ENCODE assay signal across 14 mouse cellular contexts in genomic region chr5:128977466-128977865, GRCm38 (mm10). TPM values are rescaled to one million over a fixed set of nuclear protein-coding genes. Genes with fewer than 3 reads are reported as not detected.
"Had no signal": no experiment of that assay in that cellular context is flagged by ENCODE, and none has a peak within 500 bp of the region (broad histone marks: within the 10 kb centered on the region; RNA-seq: fewer than 3 reads in every experiment).

No protein-coding gene starts in this region.

RNA-seq across cellular contexts. Expression of gene Rimbp2, which starts 24.2 kb away (rescaled TPM):
- total RNA-seq: liver, adult 2 months; megakaryocyte progenitor cell, adult 5-6 weeks; megakaryocyte, adult 5-6 weeks; megakaryocyte-erythroid progenitor cell, adult 5-6 weeks; monocyte, adult 5-6 weeks had no signal
- polyA plus RNA-seq: liver, adult 2 months; liver, embryonic 12.5 days; liver, embryonic 13.5 days; liver, embryonic 15.5 days; liver, embryonic 16.5 days; liver, postnatal 0 days; lung, embryonic 14.5 days; lung, postnatal 0 days; macrophage; myocyte had no signal
